Mouse (Mus musculus) limb, embryonic 15.5 days (tissue): ENCODE measurements around the gene Chaf1b. TPM values are rescaled to one million over a fixed set of nuclear protein-coding genes. Genes with fewer than 3 reads are reported as not detected.

ENCODE experiments used
- ATAC-seq: fragments of 200-750 bp; cut with Nextera tagmentation; 2 replicates; pipeline ENCODE4 v1.8.0; 2017; ENCODE audit warnings: low read depth, moderate TSS enrichment; ENCODE audit not compliant: insufficient number of reproducible peaks, low FRiP score, low TSS enrichment
- H3K27ac ChIP-seq: fragments of 300-500 bp; sonication (generic); 2 replicates; pipeline ENCODE4 v1.5.1; 2015; ENCODE audit warnings: moderate library complexity, mild to moderate bottlenecking, inconsistent platforms
- H3K27me3 ChIP-seq: fragments of 300-500 bp; sonication (generic); 2 replicates; pipeline ENCODE4 v1.6.1; 2015; ENCODE audit warnings: inconsistent platforms
- H3K36me3 ChIP-seq: fragments of 300-500 bp; sonication (generic); 2 replicates; pipeline ENCODE4 v1.6.1; 2015; ENCODE audit warnings: inconsistent platforms
- H3K4me1 ChIP-seq: fragments of 300-500 bp; sonication (generic); 2 replicates; pipeline ENCODE4 v1.6.1; 2015; ENCODE audit warnings: inconsistent platforms
- H3K4me2 ChIP-seq: fragments of 300-500 bp; sonication (generic); 2 replicates; pipeline ENCODE4 v1.6.1; 2015; ENCODE audit warnings: mild to moderate bottlenecking, inconsistent platforms
- H3K4me3 ChIP-seq: fragments of 300-500 bp; sonication (generic); 2 replicates; pipeline ENCODE4 v1.5.1; 2015; ENCODE audit warnings: mild to moderate bottlenecking, inconsistent platforms
- H3K9ac ChIP-seq: fragments of 300-500 bp; sonication (generic); 2 replicates; pipeline ENCODE4 v1.6.1; 2015; ENCODE audit warnings: inconsistent platforms
- H3K9me3 ChIP-seq: fragments of 300-500 bp; sonication (generic); 2 replicates; pipeline ENCODE4 v1.6.1; 2016; ENCODE audit warnings: inconsistent platforms
- WGBS: fragments of 180-500 bp; shearing (Covaris S2); methylation state at CpG from one replicate; pipeline ENCODE4 v1.1.7; 2015; 5-methylcytosine and 5-hydroxymethylcytosine counted together
- polyA plus RNA-seq: library from polyadenylated mRNA; unstranded; fragments of >200 nt; fragmentation: Nextera tagmentation; extraction: Ambion mirVana; gene quantifications from 2 replicates; pipeline ENCODE4 v1.2.1, GENCODE M21; 2015

Gene Chaf1b
- polyA plus RNA-seq, 1 experiment from 2014 or later, result 55.7 TPM

- Histone ChIP-seq H3K27ac (no peak overlapping the region), H3K9me3 (no peaks in the 10 kb centered on the region), H3K4me3 (no peak overlapping the region), H3K27me3 (peaks cover 11% of the 10 kb centered on the region; the same call in 1 of the 2 replicates), H3K36me3 (no peaks in the 10 kb centered on the region), H3K4me2 (no peak overlapping the region), H3K4me1 (peaks cover 12% of the 10 kb centered on the region), H3K9ac (no peak overlapping the region)
- no peak for ATAC-seq
- 25% methylated on average over 10 of the region's 10 CpGs for WGBS
These were observed 31.7 kb downstream of the Chaf1b start for GRCm38 (mm10) chr16:93915338-93915849.

- Histone ChIP-seq H3K9me3 (no peaks in the 10 kb centered on the region), H3K27ac (no peak overlapping the region), H3K4me1 (peaks cover 9% of the 10 kb centered on the region), H3K27me3 (peaks cover 11% of the 10 kb centered on the region; the same call in 1 of the 2 replicates), H3K36me3 (no peaks in the 10 kb centered on the region), H3K4me3 (no peak overlapping the region), H3K4me2 (no peak overlapping the region), H3K9ac (no peak overlapping the region)
- peak; percentile 30; the same call in 1 of the 2 replicates for ATAC-seq
- 30% methylated on average over 20 of the region's 22 CpGs for WGBS
These were observed 34.3 kb downstream of the Chaf1b start for GRCm38 (mm10) chr16:93917712-93918678.

- Histone ChIP-seq H3K4me3 (no peak overlapping the region), H3K36me3 (no peaks in the 10 kb centered on the region), H3K9me3 (no peaks in the 10 kb centered on the region), H3K9ac (no peak overlapping the region), H3K27ac (no peak overlapping the region), H3K27me3 (peaks cover 11% of the 10 kb centered on the region; the same call in 1 of the 2 replicates), H3K4me1 (peaks cover 9% of the 10 kb centered on the region), H3K4me2 (no peak overlapping the region)
- 63% methylated on average over 8 of the region's 8 CpGs for WGBS
- no peak for ATAC-seq
These were observed 35.0 kb downstream of the Chaf1b start for GRCm38 (mm10) chr16:93918679-93919060.

- no peak overlapping the region for H3K27ac ChIP-seq
- no peak overlapping the region for H3K4me3 ChIP-seq
- H3K4me2 ChIP-seq, result no peak overlapping the region
- no peaks in the 10 kb centered on the region for H3K9me3 ChIP-seq
- peaks cover 9% of the 10 kb centered on the region for H3K4me1 ChIP-seq
- 77% methylated on average over 20 of the region's 20 CpGs for WGBS
- H3K9ac ChIP-seq, result no peak overlapping the region
- peaks cover 11% of the 10 kb centered on the region; the same call in 1 of the 2 replicates for H3K27me3 ChIP-seq
- ATAC-seq, result no peak
- no peaks in the 10 kb centered on the region for H3K36me3 ChIP-seq
These were observed 35.5 kb downstream of the Chaf1b start for GRCm38 (mm10) chr16:93919189-93919588.

GRCm38 (mm10) chr16:93920673-93921072, 37.0 kb downstream of the Chaf1b start:
- Histone ChIP-seq H3K4me1 (peaks cover 9% of the 10 kb centered on the region), H3K9ac (no peak overlapping the region), H3K27me3 (peaks cover 11% of the 10 kb centered on the region; the same call in 1 of the 2 replicates), H3K4me3 (no peak overlapping the region), H3K9me3 (no peaks in the 10 kb centered on the region), H3K36me3 (no peaks in the 10 kb centered on the region), H3K4me2 (no peak overlapping the region), H3K27ac (no peak overlapping the region)
- ATAC-seq, result no peak
- WGBS, result 55% methylated on average over 4 of the region's 4 CpGs

- no peak overlapping the region for H3K4me3 ChIP-seq
- H3K27me3 ChIP-seq, result peaks cover 8% of the 10 kb centered on the region; the same call in 1 of the 2 replicates
- no peaks in the 10 kb centered on the region for H3K9me3 ChIP-seq
- 78% methylated on average over 5 of the region's 5 CpGs for WGBS
- no peak for ATAC-seq
- peaks cover 9% of the 10 kb centered on the region for H3K4me1 ChIP-seq
- H3K9ac ChIP-seq, result no peak overlapping the region
- H3K4me2 ChIP-seq, result no peak overlapping the region
- H3K27ac ChIP-seq, result no peak overlapping the region
- H3K36me3 ChIP-seq, result no peaks in the 10 kb centered on the region
These were observed 39.2 kb downstream of the Chaf1b start for GRCm38 (mm10) chr16:93922835-93923389.

GRCm38 (mm10) chr16:93923788-93924187, 40.1 kb downstream of the Chaf1b start:
- no peak overlapping the region for H3K4me2 ChIP-seq
- H3K27me3 ChIP-seq, result peaks cover 8% of the 10 kb centered on the region; the same call in 1 of the 2 replicates
- WGBS, result 37% methylated on average over 7 of the region's 7 CpGs
- no peaks in the 10 kb centered on the region for H3K9me3 ChIP-seq
- no peaks in the 10 kb centered on the region for H3K36me3 ChIP-seq
- H3K27ac ChIP-seq, result no peak overlapping the region
- no peak for ATAC-seq
- H3K4me3 ChIP-seq, result no peak overlapping the region
- peaks cover 5% of the 10 kb centered on the region; the same call in 1 of the 2 replicates for H3K4me1 ChIP-seq
- H3K9ac ChIP-seq, result no peak overlapping the region

GRCm38 (mm10) chr16:93925684-93926247, 42.1 kb downstream of the Chaf1b start:
- no peak overlapping the region for H3K27ac ChIP-seq
- no peak overlapping the region for H3K4me3 ChIP-seq
- peaks cover 5% of the 10 kb centered on the region; the same call in 1 of the 2 replicates for H3K4me1 ChIP-seq
- H3K4me2 ChIP-seq, result no peak overlapping the region
- 71% methylated on average over 8 of the region's 8 CpGs for WGBS
- no peaks in the 10 kb centered on the region for H3K36me3 ChIP-seq
- ATAC-seq, result no peak
- H3K9ac ChIP-seq, result no peak overlapping the region
- no peaks in the 10 kb centered on the region for H3K9me3 ChIP-seq
- H3K27me3 ChIP-seq, result no peaks in the 10 kb centered on the region

- no peak overlapping the region for H3K4me3 ChIP-seq
- no peak overlapping the region for H3K27ac ChIP-seq
- WGBS, result 89% methylated on average over 17 of the region's 17 CpGs
- no peaks in the 10 kb centered on the region for H3K9me3 ChIP-seq
- ATAC-seq, result no peak
- H3K9ac ChIP-seq, result no peak overlapping the region
- no peak overlapping the region for H3K4me2 ChIP-seq
- H3K4me1 ChIP-seq, result 0 out of 2 replicates have a peak, but pooled peaks cover 6% of the 10 kb centered on the region
- H3K27me3 ChIP-seq, result peaks cover 18% of the 10 kb centered on the region; the same call in 1 of the 2 replicates
- H3K36me3 ChIP-seq, result no peaks in the 10 kb centered on the region
These were observed 45.8 kb downstream of the Chaf1b start for GRCm38 (mm10) chr16:93929370-93930032.

GRCm38 (mm10) chr16:93932185-93933168, 48.8 kb downstream of the Chaf1b start:
- peaks cover 12% of the 10 kb centered on the region; the same call in 1 of the 2 replicates for H3K4me1 ChIP-seq
- WGBS, result 32% methylated on average over 17 of the region's 17 CpGs
- no peak overlapping the region for H3K4me3 ChIP-seq
- ATAC-seq, result no peak
- no peaks in the 10 kb centered on the region for H3K9me3 ChIP-seq
- H3K27me3 ChIP-seq, result peaks cover 42% of the 10 kb centered on the region
- no peak overlapping the region for H3K4me2 ChIP-seq
- H3K36me3 ChIP-seq, result no peaks in the 10 kb centered on the region
- no peak overlapping the region for H3K27ac ChIP-seq
- no peak overlapping the region for H3K9ac ChIP-seq
